Mouse (Mus musculus) right cerebral cortex, postnatal 10 days (tissue): ENCODE measurements around the gene Prss34.
A peak's percentile ranks its signal among the peaks of the same experiment; 100 is the strongest.

ENCODE experiments used
- DNase-seq, 2 experiments: peaks; one replicate each; pipeline ENCODE4 v3.0.0; 2021; ENCODE audit warnings: low spot score in 2 of 2

Prss34 gene

DNA sequence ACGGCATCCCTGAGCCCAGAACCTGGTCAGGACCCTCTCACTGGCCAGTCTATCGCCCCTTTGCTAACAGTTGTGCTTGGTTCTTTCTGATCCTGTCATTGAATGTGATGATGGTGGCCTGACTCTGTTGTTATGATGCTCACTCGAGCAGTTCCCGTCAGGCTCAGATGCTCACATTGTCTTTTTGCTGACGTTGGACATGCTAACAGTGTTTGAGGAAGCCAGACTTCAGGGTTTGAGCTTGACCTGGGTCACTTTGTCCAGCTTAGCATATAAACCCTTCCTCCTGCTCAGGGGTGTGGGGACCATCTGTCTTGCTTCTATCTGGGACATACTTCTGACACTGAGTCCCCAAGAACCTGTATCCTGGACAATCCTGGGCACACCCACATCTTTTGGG, 20.2 kb downstream of the Prss34 start, which contains the start of gene Prss29:
TSS of gene Prss29 (plus strand) at position 301 of the 400 bp plus-strand sequence.
- no peak for DNase-seq

GRCm38 (mm10) chr17:25320819-25321218, 22.6 kb downstream of the Prss34 start:
- DNase-seq: no peak

DNA sequence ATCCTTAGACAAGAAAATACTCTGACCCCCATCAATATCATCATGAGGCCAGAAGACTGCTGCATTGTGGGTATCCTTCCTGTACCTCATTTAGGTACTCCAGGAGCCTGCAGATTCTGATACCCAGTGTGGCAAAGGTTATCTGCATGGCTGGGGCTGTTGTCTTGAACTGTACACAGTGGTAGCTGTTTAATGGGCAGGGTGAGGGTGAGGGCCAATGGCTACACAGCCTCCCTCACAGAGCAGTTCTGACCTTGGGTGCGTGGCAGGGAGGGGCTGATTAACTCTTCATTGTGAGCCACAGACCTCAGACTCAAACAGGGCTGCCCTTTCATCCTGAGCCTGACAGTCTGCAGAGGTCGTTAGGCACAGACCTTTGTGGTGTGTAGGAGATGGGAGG, 24.7 kb downstream of the Prss34 start:
- no peak for DNase-seq

GRCm38 (mm10) chr17:25332321-25332720, 34.1 kb downstream of the Prss34 start:
- DNase-seq: no peak

- peak; percentile 62 to 76 for DNase-seq
Observed at GRCm38 (mm10) chr17:25333943-25334342, 35.7 kb downstream of the Prss34 start.

- DNase-seq: no peak
Observed at GRCm38 (mm10) chr17:25338218-25338617, 40.0 kb downstream of the Prss34 start.

DNA sequence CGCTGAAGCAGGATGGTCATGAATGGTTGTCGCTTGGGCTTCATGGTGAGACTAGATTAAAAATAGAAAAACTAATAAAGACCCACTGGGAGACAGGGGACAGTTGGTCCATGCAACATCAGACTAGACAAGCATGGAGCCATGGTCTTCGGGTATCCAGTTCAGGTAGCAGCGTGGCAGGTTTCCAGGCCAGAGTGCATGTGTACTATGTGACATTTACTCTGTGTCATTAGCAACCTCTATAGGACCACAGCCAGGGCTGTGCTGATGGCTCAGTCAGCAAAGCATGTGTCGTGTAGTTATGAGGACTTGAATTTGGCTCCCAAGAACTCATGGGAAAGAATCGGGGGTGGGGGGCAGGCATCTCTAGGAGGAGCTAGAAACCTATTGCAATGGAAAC, 41.8 kb downstream of the Prss34 start:
- no peak for DNase-seq

DNA sequence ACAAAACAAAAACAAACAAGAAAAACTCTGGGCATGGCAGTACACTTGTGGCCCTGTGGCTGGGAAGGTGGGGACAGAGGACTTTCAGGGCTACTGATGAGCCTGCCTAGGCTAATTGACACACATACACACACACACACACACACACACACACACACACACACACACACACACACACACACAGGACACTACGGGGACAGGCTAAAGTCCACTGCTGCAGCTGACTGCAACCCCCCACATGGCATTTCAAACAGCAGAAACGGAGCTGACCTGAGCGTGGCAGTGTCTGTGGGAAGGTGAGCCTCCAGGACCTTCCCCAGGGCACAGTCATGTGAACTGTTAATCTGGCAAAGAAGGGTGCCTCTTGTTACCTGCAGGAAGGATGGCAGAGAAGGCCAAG, 43.3 kb downstream of the Prss34 start:
- DNase-seq: no peak

- no peak for DNase-seq
Observed at GRCm38 (mm10) chr17:25345462-25345861, 47.3 kb downstream of the Prss34 start, which contains the start of gene Tpsab1. TSS of gene Tpsab1 (minus strand) at chr17:25345562.
